Mouse (Mus musculus) heart, adult 2 months (tissue): Measurements from ENCODE around the gene Syt7.

Source experiments
- CTCF ChIP-seq: fragments of 200-600 bp; IDR thresholded peaks from 2 replicates; pipeline ENCODE4 v1.8.1; 2022; ENCODE audit warnings: antibody characterized with exemption, mild to moderate bottlenecking, moderate library complexity
- EP300 ChIP-seq: fragments of 200-500 bp; IDR thresholded peaks from 2 replicates; pipeline ENCODE4 v1.6.1; 2011; ENCODE audit warnings: low read depth, low read length, control low read depth; ENCODE audit not compliant: insufficient read depth
- POLR2A ChIP-seq: fragments of 200-500 bp; IDR thresholded peaks from 2 replicates; pipeline ENCODE4 v1.6.1; 2011; ENCODE audit warnings: mild to moderate bottlenecking, low read depth, low read length, control low read depth; ENCODE audit not compliant: insufficient read depth

GRCm38 (mm10) chr19:10486264-10486738, 97.4 kb downstream of the Syt7 start:
- TF ChIP-seq EP300 = peak; percentile 89
- TF ChIP-seq POLR2A = no peak
- TF ChIP-seq CTCF = peak; percentile 95
